Mouse (Mus musculus) limb, embryonic 11.5 days (tissue): Measurements from ENCODE around the gene Llcfc1. TPM values are rescaled to one million over a fixed set of nuclear protein-coding genes. Genes with fewer than 3 reads are reported as not detected.

Experiments used
- ATAC-seq: fragments of 200-750 bp; cut with Nextera tagmentation; 2 replicates; pipeline ENCODE4 v1.8.0; 2017; ENCODE audit warnings: low read depth; ENCODE audit not compliant: insufficient number of reproducible peaks, low FRiP score, low TSS enrichment
- DNase-seq: peaks from one replicate; pipeline ENCODE4 v3.0.0-alpha.2; 2015; ENCODE audit warnings: low spot score
- H3K27ac ChIP-seq: fragments of 300-500 bp; sonication (generic); replicated peaks from 2 replicates; pipeline ENCODE4 v1.5.1; 2014; ENCODE audit warnings: low read depth, mild to moderate bottlenecking, low read length
- H3K27me3 ChIP-seq: fragments of 300-500 bp; sonication (generic); 2 replicates; pipeline ENCODE4 v1.6.1; 2014; ENCODE audit warnings: mild to moderate bottlenecking, low read length, mixed read lengths; ENCODE audit not compliant: control insufficient read depth, insufficient read depth
- H3K36me3 ChIP-seq: fragments of 300-500 bp; sonication (generic); 2 replicates; pipeline ENCODE4 v1.6.1; 2014; ENCODE audit warnings: mild to moderate bottlenecking, low read length, moderate library complexity, mixed read lengths; ENCODE audit not compliant: control insufficient read depth, insufficient read depth
- H3K4me1 ChIP-seq: fragments of 300-500 bp; sonication (generic); 2 replicates; pipeline ENCODE4 v1.6.1; 2014; ENCODE audit warnings: low read length, mixed read lengths; ENCODE audit not compliant: control insufficient read depth, insufficient read depth
- H3K4me2 ChIP-seq: fragments of 300-500 bp; sonication (generic); 2 replicates; pipeline ENCODE4 v1.6.1; 2014; ENCODE audit warnings: low read depth, mild to moderate bottlenecking, moderate library complexity; ENCODE audit not compliant: severe bottlenecking
- H3K4me3 ChIP-seq: fragments of 300-500 bp; sonication (generic); 2 replicates; pipeline ENCODE4 v1.5.1; 2014; ENCODE audit warnings: low read depth, low read length
- H3K9ac ChIP-seq: fragments of 300-500 bp; sonication (generic); 2 replicates; pipeline ENCODE4 v1.6.1; 2014; ENCODE audit warnings: mild to moderate bottlenecking, low read length
- H3K9me3 ChIP-seq: fragments of 300-500 bp; sonication (generic); 2 replicates; pipeline ENCODE4 v1.6.1; 2016; ENCODE audit warnings: low read length; ENCODE audit not compliant: control insufficient read depth
- WGBS: fragments of 180-500 bp; shearing (Covaris S2); extraction: QIAGEN DNeasy Blood & Tissue Kit; methylation state at CpG from one replicate; pipeline ENCODE4 v1.1.7; 2014; 5-methylcytosine and 5-hydroxymethylcytosine counted together
- polyA plus RNA-seq: library from polyadenylated mRNA; unstranded; fragments of >200 nt; fragmentation: Nextera tagmentation; extraction: Ambion mirVana; gene quantifications from 2 replicates; pipeline ENCODE4 v1.2.1, GENCODE M21; 2014

Llcfc1 gene
- polyA plus RNA-seq, result not detected in 2 replicates

- DNase-seq, result no peak
- Histone ChIP-seq H3K27me3 (no peaks in the 10 kb centered on the region), H3K9ac (no peak within 1 kb of the TSS), H3K9me3 (no peaks in the 10 kb centered on the region), H3K27ac (no peak within 1 kb of the TSS), H3K4me2 (no peak within 1 kb of the TSS), H3K36me3 (no peaks in the 10 kb centered on the region), H3K4me3 (no peak within 1 kb of the TSS), H3K4me1 (no peaks in the 10 kb centered on the region)
- WGBS, result 75% methylated on average over 2 of the region's 2 CpGs
- no peak for ATAC-seq
These were observed at the start of gene Llcfc1 for GRCm38 (mm10) chr6:41684131-41684530. Llcfc1 (plus strand) TSS chr6:41684431.

- no peak for DNase-seq
These were observed 49.0 kb upstream of the Llcfc1 start for GRCm38 (mm10) chr6:41635211-41635610.

GRCm38 (mm10) chr6:41636178-41636577, 48.1 kb upstream of the Llcfc1 start, which contains the start of gene Trpv6:
Trpv6 (minus strand) TSS chr6:41636405.
- 10% methylated on average over 5 of the region's 5 CpGs for WGBS
- DNase-seq, result no peak
- Histone ChIP-seq H3K27me3 (no peaks in the 10 kb centered on the region), H3K4me1 (no peaks in the 10 kb centered on the region), H3K36me3 (no peaks in the 10 kb centered on the region), H3K9ac (no peak within 1 kb of the TSS), H3K27ac (no peak within 1 kb of the TSS), H3K4me2 (no peak within 1 kb of the TSS), H3K9me3 (no peaks in the 10 kb centered on the region), H3K4me3 (no peak within 1 kb of the TSS)
- ATAC-seq, result no peak

More at GRCm38 (mm10) chr6:41635211-41635610, 49.0 kb upstream of the Llcfc1 start:
- H3K9ac ChIP-seq, result no peak overlapping the region
- no peak for ATAC-seq
- WGBS, result 68% methylated on average over 1 of the region's 1 CpGs
- no peaks in the 10 kb centered on the region for H3K9me3 ChIP-seq
- no peak overlapping the region for H3K4me3 ChIP-seq
- H3K36me3 ChIP-seq, result no peaks in the 10 kb centered on the region
- no peaks in the 10 kb centered on the region for H3K27me3 ChIP-seq
- H3K27ac ChIP-seq, result no peak overlapping the region
- H3K4me1 ChIP-seq, result no peaks in the 10 kb centered on the region
- no peak overlapping the region for H3K4me2 ChIP-seq

GRCm38 (mm10) chr6:41637393-41637792, 46.8 kb upstream of the Llcfc1 start:
- WGBS, result 33% methylated on average over 1 of the region's 1 CpGs
- Histone ChIP-seq H3K27ac (no peak overlapping the region), H3K9ac (no peak overlapping the region), H3K4me3 (no peak overlapping the region), H3K4me2 (no peak overlapping the region), H3K4me1 (no peaks in the 10 kb centered on the region), H3K36me3 (no peaks in the 10 kb centered on the region), H3K9me3 (no peaks in the 10 kb centered on the region), H3K27me3 (no peaks in the 10 kb centered on the region)
- ATAC-seq (no peak), DNase-seq (no peak)

- no peaks in the 10 kb centered on the region for H3K9me3 ChIP-seq
- ATAC-seq (no peak), DNase-seq (no peak)
- H3K36me3 ChIP-seq, result no peaks in the 10 kb centered on the region
- no peak overlapping the region for H3K9ac ChIP-seq
- no peak overlapping the region for H3K4me3 ChIP-seq
- H3K4me2 ChIP-seq, result no peak overlapping the region
- H3K4me1 ChIP-seq, result no peaks in the 10 kb centered on the region
- H3K27ac ChIP-seq, result no peak overlapping the region
- WGBS, result 74% methylated on average over 6 of the region's 6 CpGs
- H3K27me3 ChIP-seq, result no peaks in the 10 kb centered on the region
These were observed 46.2 kb upstream of the Llcfc1 start for GRCm38 (mm10) chr6:41637927-41638506.

GRCm38 (mm10) chr6:41640449-41640848, 43.8 kb upstream of the Llcfc1 start:
- Histone ChIP-seq H3K36me3 (no peaks in the 10 kb centered on the region), H3K27me3 (no peaks in the 10 kb centered on the region), H3K27ac (no peak overlapping the region), H3K4me3 (no peak overlapping the region), H3K4me2 (no peak overlapping the region), H3K9ac (no peak overlapping the region), H3K4me1 (no peaks in the 10 kb centered on the region), H3K9me3 (no peaks in the 10 kb centered on the region)
- DNase-seq, result no peak
- 64% methylated on average over 3 of the region's 3 CpGs for WGBS
- ATAC-seq, result no peak

- Histone ChIP-seq H3K9me3 (no peaks in the 10 kb centered on the region), H3K9ac (no peak overlapping the region), H3K27ac (no peak overlapping the region), H3K4me1 (no peaks in the 10 kb centered on the region), H3K4me3 (no peak overlapping the region), H3K36me3 (no peaks in the 10 kb centered on the region), H3K27me3 (no peaks in the 10 kb centered on the region), H3K4me2 (no peak overlapping the region)
- DNase-seq (no peak), ATAC-seq (no peak)
- WGBS, result 77% methylated on average over 6 of the region's 6 CpGs
These were observed 42.9 kb upstream of the Llcfc1 start for GRCm38 (mm10) chr6:41641173-41641866.

- H3K4me1 ChIP-seq, result no peaks in the 10 kb centered on the region
- no peaks in the 10 kb centered on the region for H3K27me3 ChIP-seq
- no peak overlapping the region for H3K27ac ChIP-seq
- H3K9me3 ChIP-seq, result no peaks in the 10 kb centered on the region
- H3K4me2 ChIP-seq, result no peak overlapping the region
- DNase-seq (no peak), ATAC-seq (no peak)
- no peak overlapping the region for H3K9ac ChIP-seq
- no peak overlapping the region for H3K4me3 ChIP-seq
- H3K36me3 ChIP-seq, result no peaks in the 10 kb centered on the region
- 83% methylated on average over 4 of the region's 4 CpGs for WGBS
These were observed 41.5 kb upstream of the Llcfc1 start for GRCm38 (mm10) chr6:41642765-41643164.
